Mouse (Mus musculus) stomach, embryonic 14.5 days (tissue): Measurements from ENCODE around the gene Atf1. TPM values are rescaled to one million over a fixed set of nuclear protein-coding genes. Genes with fewer than 3 reads are reported as not detected.

Source experiments
- ATAC-seq: fragments of 200-750 bp; cut with Nextera tagmentation; 2 replicates; pipeline ENCODE4 v1.8.0; 2017; ENCODE audit warnings: low read depth, moderate TSS enrichment; ENCODE audit not compliant: insufficient number of reproducible peaks, insufficient read depth, low FRiP score
- H3K27ac ChIP-seq: fragments of 300-500 bp; sonication (generic); 2 replicates; pipeline ENCODE4 v1.5.1; 2014; ENCODE audit warnings: mild to moderate bottlenecking, low read length, moderate library complexity, mixed read lengths
- H3K27me3 ChIP-seq: fragments of 300-500 bp; sonication (generic); 2 replicates; pipeline ENCODE4 v1.6.1; 2014; ENCODE audit warnings: low read length, control low read depth, mixed read lengths; ENCODE audit not compliant: control insufficient read depth, insufficient read depth
- H3K36me3 ChIP-seq: fragments of 300-500 bp; sonication (generic); 2 replicates; pipeline ENCODE4 v1.6.1; 2014; ENCODE audit warnings: mild to moderate bottlenecking, control low read depth, low read length, moderate library complexity, mixed read lengths; ENCODE audit not compliant: control insufficient read depth, insufficient read depth
- H3K4me1 ChIP-seq: fragments of 300-500 bp; sonication (generic); 2 replicates; pipeline ENCODE4 v1.6.1; 2014; ENCODE audit warnings: low read length, control low read depth, mixed read lengths; ENCODE audit not compliant: control insufficient read depth, insufficient read depth
- H3K4me2 ChIP-seq: fragments of 300-500 bp; sonication (generic); replicated peaks from 2 replicates; pipeline ENCODE4 v1.6.1; 2014; ENCODE audit warnings: low read depth, low read length, control low read depth
- H3K4me3 ChIP-seq: fragments of 300-500 bp; sonication (generic); 2 replicates; pipeline ENCODE4 v1.5.1; 2014; ENCODE audit warnings: low read depth, low read length, control low read depth
- H3K9ac ChIP-seq: fragments of 300-500 bp; sonication (generic); replicated peaks from 2 replicates; pipeline ENCODE4 v1.6.1; 2014; ENCODE audit warnings: low read depth, mild to moderate bottlenecking, control low read depth, low read length, moderate library complexity, mixed read lengths
- H3K9me3 ChIP-seq: fragments of 300-500 bp; sonication (generic); 2 replicates; pipeline ENCODE4 v1.6.1; 2016; ENCODE audit warnings: low read depth, low read length, control low read depth; ENCODE audit not compliant: control insufficient read depth
- WGBS: fragments of 180-500 bp; shearing (Covaris S2); extraction: QIAGEN DNeasy Blood & Tissue Kit; methylation state at CpG from one replicate; pipeline ENCODE4 v1.1.7; 2014; 5-methylcytosine and 5-hydroxymethylcytosine counted together
- polyA plus RNA-seq: library from polyadenylated mRNA; unstranded; fragments of >200 nt; fragmentation: Nextera tagmentation; extraction: Ambion mirVana; gene quantifications from 2 replicates; pipeline ENCODE4 v1.2.1, GENCODE M21; 2014

The Atf1 gene
- polyA plus RNA-seq, 1 experiment from 2014 or later: 52.6 TPM

DNA sequence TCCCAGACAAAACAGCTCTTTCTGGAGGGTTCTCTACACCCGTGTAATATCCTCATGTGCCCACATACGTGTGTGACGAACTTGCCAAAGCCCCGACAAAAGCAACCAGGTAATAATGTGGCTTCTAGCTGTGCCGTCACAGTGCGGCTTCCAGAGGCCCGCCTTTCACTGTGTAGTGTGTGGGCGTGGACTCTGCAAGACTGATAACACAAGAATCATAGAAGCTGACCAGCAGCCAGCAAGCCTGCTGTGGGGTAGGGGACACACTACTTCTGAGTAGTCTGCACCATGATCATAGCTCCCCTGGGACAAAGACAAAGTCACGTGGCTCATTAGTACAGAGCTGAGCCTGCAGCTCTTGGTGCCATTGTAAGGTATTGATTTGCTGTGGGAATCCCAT lies 41.4 kb upstream of the Atf1 start:
- no peak overlapping the region for H3K4me2 ChIP-seq

DNA sequence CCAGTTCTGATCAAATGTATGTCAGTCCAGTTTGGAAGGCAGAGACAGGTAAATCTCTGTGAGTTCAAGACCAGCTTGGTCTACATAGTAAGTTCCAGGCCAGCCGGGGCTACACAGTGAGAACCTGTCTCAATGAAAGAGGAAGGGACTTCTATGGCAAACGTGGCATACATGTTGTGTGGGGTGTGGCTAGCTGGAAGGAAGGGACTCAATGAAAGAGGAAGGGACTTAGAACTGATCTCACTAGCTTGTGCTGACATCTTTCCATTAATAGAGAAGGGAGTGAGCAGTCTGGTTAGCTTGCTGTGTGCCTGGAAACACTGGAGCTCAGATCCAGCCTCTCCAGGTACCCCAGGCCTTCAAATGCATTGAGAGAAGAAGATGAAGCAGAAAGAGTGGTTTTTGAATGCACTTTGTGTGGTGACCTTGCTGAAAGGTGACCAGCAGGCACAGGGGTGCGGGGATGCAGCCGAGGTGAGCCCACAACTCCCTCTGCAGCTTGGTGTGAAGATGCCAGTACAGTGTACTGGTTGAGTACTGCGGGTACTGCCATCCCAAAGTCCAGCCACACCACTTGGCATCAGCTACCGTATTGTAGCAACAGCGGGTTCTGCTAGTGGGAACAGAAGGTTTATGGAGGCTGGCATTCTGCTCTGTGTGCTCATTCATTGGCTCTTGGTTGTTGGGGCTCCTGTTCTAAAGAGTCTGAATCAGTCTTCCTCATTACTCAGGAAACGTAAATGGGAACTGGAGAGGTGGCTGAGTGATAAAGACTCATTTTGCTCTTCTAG lies 40.5 kb upstream of the Atf1 start:
- ATAC-seq: no peak
- Histone ChIP-seq H3K36me3 (peaks cover 30% of the 10 kb centered on the region), H3K27ac (no peak overlapping the region), H3K4me1 (0 out of 2 replicates have a peak, but pooled peaks cover 2% of the 10 kb centered on the region), H3K4me2 (no peak overlapping the region), H3K9me3 (no peaks in the 10 kb centered on the region), H3K27me3 (no peaks in the 10 kb centered on the region), H3K9ac (no peak overlapping the region), H3K4me3 (no peak overlapping the region)
- 92% methylated on average over 8 of the region's 8 CpGs for WGBS

More for the DNA sequence above, 41.4 kb upstream of the Atf1 start:
- Histone ChIP-seq H3K4me1 (0 out of 2 replicates have a peak, but pooled peaks cover 2% of the 10 kb centered on the region), H3K36me3 (peaks cover 29% of the 10 kb centered on the region), H3K27me3 (no peaks in the 10 kb centered on the region), H3K27ac (no peak overlapping the region), H3K9ac (no peak overlapping the region), H3K4me3 (no peak overlapping the region), H3K9me3 (no peaks in the 10 kb centered on the region)
- ATAC-seq: no peak
- WGBS: 83% methylated on average over 9 of the region's 9 CpGs

DNA sequence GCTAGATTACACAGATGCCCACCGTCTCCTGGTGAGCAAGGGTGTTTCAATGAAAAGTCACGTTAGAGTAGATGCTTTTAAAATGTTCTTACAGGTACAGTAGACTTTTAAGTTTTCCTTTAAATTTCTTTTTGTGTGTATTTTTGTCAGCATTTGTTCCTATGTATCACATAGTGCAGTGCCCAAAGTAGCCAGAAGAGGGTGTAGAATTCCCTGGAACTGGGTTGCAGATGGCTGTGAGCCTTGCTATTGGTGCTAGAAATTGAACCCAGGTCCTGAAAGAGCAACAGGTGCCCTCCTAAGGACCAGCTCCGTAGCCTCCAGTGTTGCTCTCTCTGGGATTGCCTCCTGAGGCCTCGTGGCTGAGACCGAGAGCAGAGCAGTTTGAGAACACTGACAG lies 39.1 kb upstream of the Atf1 start:
- Histone ChIP-seq H3K4me2 (no peak overlapping the region), H3K9ac (no peak overlapping the region), H3K4me3 (no peak overlapping the region), H3K27me3 (no peaks in the 10 kb centered on the region), H3K9me3 (no peaks in the 10 kb centered on the region), H3K27ac (no peak overlapping the region), H3K36me3 (peaks cover 32% of the 10 kb centered on the region), H3K4me1 (0 out of 2 replicates have a peak, but pooled peaks cover 2% of the 10 kb centered on the region)
- WGBS: 66% methylated on average over 5 of the region's 5 CpGs
- no peak for ATAC-seq

DNA sequence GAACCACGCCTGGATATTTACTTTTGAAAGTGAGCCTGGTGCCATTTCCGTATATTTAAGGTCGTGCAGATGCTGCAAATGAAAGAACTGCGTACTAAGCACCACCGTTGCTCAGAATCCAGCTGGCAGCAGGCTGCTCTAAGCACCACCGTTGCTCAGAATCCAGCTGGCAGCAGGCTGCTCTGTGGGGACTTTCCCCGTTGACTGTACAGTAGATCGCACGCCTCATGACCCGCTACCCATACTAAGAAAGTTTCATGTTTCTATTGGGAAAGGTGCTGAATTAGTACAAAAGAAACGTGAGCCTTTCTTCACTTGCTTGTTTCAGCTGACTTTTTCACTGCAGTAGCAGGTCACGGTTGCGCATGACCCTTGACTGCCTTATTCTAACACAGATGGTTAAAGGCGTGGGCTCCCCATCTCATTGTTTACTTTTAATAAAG lies 38.6 kb upstream of the Atf1 start:
- no peak for ATAC-seq
- Histone ChIP-seq H3K9me3 (no peaks in the 10 kb centered on the region), H3K4me2 (no peak overlapping the region), H3K4me1 (0 out of 2 replicates have a peak, but pooled peaks cover 2% of the 10 kb centered on the region), H3K27ac (peak overlapping the region; percentile 33; the same call in 1 of the 2 replicates), H3K4me3 (no peak overlapping the region), H3K9ac (no peak overlapping the region), H3K36me3 (peaks cover 34% of the 10 kb centered on the region), H3K27me3 (no peaks in the 10 kb centered on the region)
- WGBS: 45% methylated on average over 14 of the region's 14 CpGs

DNA sequence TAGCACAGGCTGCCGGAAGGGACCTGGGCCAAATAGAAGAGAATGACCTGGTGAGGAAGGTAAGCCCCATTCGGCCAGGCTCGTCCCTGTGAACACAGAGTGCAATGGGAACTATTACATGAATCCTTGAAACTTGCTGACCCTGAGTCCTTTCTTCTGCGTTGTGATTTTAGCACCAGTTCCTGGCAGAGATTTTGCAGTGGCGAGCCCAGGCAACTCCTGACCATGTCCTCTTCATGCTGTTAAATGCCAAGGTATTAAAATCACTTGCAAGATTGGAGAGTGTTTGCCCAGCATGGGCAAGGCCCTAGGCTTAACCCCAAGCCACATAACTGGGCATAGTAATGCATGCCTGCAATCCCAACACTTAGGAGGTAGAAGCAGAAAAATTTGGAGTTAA lies 37.5 kb upstream of the Atf1 start:
- Histone ChIP-seq H3K27me3 (no peaks in the 10 kb centered on the region), H3K27ac (no peak overlapping the region), H3K36me3 (peaks cover 41% of the 10 kb centered on the region), H3K4me1 (0 out of 2 replicates have a peak, but pooled peaks cover 2% of the 10 kb centered on the region), H3K9me3 (no peaks in the 10 kb centered on the region), H3K4me2 (no peak overlapping the region), H3K4me3 (no peak overlapping the region), H3K9ac (no peak overlapping the region)
- ATAC-seq: no peak
- 89% methylated on average over 5 of the region's 5 CpGs for WGBS

DNA sequence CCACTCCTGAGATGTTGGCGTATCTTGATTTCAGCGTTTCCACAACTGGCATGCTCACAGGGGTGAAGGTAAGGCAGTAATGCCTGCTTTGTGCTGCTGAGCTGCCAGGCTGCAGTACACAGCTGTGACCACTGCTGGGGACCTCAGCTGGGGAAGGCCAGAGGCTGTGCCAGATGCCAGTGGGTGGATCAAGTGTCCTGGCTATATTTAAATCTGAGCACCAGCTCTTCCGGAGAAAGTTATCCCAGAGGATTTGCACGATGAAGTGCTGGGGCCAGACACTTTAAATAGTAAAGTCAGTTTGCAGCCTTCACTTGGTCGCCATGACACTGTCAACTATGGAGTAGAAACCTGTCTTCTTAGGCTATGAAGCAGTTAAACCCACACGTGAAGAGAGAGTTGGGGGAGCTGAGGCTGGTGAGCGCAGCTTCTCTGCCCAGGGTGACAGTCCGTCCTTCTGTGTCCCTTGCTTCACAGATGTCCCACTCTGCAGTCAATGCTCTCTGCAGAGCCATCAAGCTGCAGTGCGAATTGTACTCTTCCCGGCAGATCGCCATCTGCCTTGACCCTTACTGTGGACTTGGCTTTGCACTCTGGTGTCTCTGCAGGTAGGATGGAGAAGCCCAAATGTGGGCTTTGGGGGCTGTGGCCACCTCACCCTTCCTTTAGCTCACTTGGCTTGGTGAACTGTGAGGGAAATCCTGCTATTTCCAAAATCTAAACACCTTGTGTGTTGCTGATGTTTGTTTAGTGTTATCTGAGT lies 28.5 kb upstream of the Atf1 start:
- ATAC-seq: no peak
- no peak overlapping the region for H3K4me2 ChIP-seq
- no peaks in the 10 kb centered on the region for H3K4me1 ChIP-seq
- WGBS: 88% methylated on average over 11 of the region's 11 CpGs
- H3K27ac ChIP-seq: no peak overlapping the region
- H3K9me3 ChIP-seq: no peaks in the 10 kb centered on the region
- peaks cover 47% of the 10 kb centered on the region for H3K36me3 ChIP-seq
- no peak overlapping the region for H3K9ac ChIP-seq
- H3K27me3 ChIP-seq: no peaks in the 10 kb centered on the region
- H3K4me3 ChIP-seq: no peak overlapping the region

DNA sequence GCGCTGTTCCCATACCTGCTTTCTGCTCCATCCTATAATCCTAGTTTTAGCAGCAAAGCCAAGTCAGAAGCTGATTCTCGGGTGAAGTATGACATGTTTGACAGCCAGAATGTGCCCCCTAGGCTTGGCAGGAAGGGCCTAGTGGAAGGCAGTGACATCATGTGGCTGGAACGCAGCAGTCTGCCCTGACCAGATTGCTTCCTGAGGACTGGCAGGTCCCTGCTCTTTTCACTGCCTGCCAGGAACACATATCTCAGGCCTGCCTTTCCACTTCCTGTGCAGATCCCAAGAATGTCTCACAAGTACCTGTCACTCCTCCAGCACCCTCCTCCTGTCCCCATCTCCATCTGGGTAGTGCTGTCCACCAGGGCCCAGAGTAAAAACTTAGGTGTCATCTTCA lies 27.8 kb upstream of the Atf1 start:
- no peak for ATAC-seq
- H3K9me3 ChIP-seq: no peaks in the 10 kb centered on the region

DNA sequence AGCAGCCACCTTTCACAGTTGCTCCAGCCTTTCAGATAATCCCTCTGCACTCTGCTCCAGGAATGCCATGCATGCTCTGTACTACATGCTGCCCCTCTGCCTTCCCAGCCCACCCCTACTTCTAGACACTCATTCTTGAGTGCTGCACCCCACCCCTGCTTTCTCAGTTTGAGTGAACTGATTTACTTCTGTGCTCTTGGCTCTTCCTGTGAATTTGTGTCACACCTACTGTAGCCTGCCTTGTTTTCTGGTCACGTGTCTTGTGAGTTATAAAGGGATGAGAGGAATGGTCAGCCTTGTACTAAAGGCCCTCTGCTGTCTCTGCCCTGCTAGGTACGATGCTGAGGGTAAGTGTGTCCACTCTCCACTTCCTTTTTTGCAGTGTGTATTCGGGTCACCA lies 25.8 kb upstream of the Atf1 start:
- H3K9me3 ChIP-seq: no peaks in the 10 kb centered on the region
- H3K4me3 ChIP-seq: no peak overlapping the region
- WGBS: 90% methylated on average over 3 of the region's 3 CpGs
- ATAC-seq: no peak
- H3K27me3 ChIP-seq: no peaks in the 10 kb centered on the region
- peaks cover 5% of the 10 kb centered on the region; the same call in 1 of the 2 replicates for H3K4me1 ChIP-seq
- no peak overlapping the region for H3K9ac ChIP-seq
- H3K27ac ChIP-seq: no peak overlapping the region
- no peak overlapping the region for H3K4me2 ChIP-seq
- peaks cover 40% of the 10 kb centered on the region for H3K36me3 ChIP-seq

More for the DNA sequence above, 27.8 kb upstream of the Atf1 start:
- no peak overlapping the region for H3K4me3 ChIP-seq
- no peaks in the 10 kb centered on the region for H3K27me3 ChIP-seq
- H3K4me2 ChIP-seq: no peak overlapping the region
- H3K4me1 ChIP-seq: peaks cover 3% of the 10 kb centered on the region; the same call in 1 of the 2 replicates
- H3K9ac ChIP-seq: no peak overlapping the region
- H3K27ac ChIP-seq: no peak overlapping the region
- H3K36me3 ChIP-seq: peaks cover 41% of the 10 kb centered on the region
- WGBS: 72% methylated on average over 3 of the region's 3 CpGs
